Mouse (Mus musculus) left cerebral cortex, adult 8-10 months (tissue): ENCODE measurements around the gene Ube2s. TPM values are rescaled to one million over a fixed set of nuclear protein-coding genes. Genes with fewer than 3 reads are reported as not detected.
A peak's percentile ranks its signal among the peaks of the same experiment; 100 is the strongest.
"Not testable (repeated sequence)": the region's sequence is repeated elsewhere in the genome, so short reads cannot be mapped to it uniquely, and the experiment has no call there.

Experiments
- DNase-seq, 2 experiments: peaks; one replicate each; pipeline ENCODE4 v3.0.0; 2022; ENCODE audit warnings: low spot score in 2 of 2
- total RNA-seq, 4 experiments: library from RNA; stranded (reverse); gene quantifications; 2 replicates each; pipeline ENCODE4 v1.2.4; 2022

Gene Ube2s
- total RNA-seq, result 100 to 1,000 TPM; 103 to 130 (median 112) TPM

- DNase-seq, result peak; percentile 97 to 99
Measured at GRCm38 (mm10) chr7:4812303-4813104, at the start of gene Ube2s. Gene Ube2s (minus strand): TSS chr7:4812590.

- DNase-seq, result not testable (repeated sequence)
Measured at GRCm38 (mm10) chr7:4860926-4861325, 48.5 kb upstream of the Ube2s start.

- DNase-seq, result no peak
Measured at GRCm38 (mm10) chr7:4859418-4859978, 47.1 kb upstream of the Ube2s start.

GRCm38 (mm10) chr7:4857321-4857720 lies 44.9 kb upstream of the Ube2s start:
- DNase-seq, result no peak

- DNase-seq, result no peak
Measured at GRCm38 (mm10) chr7:4856508-4856907, 44.1 kb upstream of the Ube2s start.

- no peak for DNase-seq
Measured at GRCm38 (mm10) chr7:4853613-4854012, 41.2 kb upstream of the Ube2s start.

- DNase-seq, result no peak
Measured at GRCm38 (mm10) chr7:4851315-4851688, 38.9 kb upstream of the Ube2s start.

GRCm38 (mm10) chr7:4850621-4851314 lies 38.4 kb upstream of the Ube2s start:
- DNase-seq, result no peak

- DNase-seq, result no peak
Measured at GRCm38 (mm10) chr7:4849372-4849771, 37.0 kb upstream of the Ube2s start.

GRCm38 (mm10) chr7:4844917-4845309 lies 32.5 kb upstream of the Ube2s start:
- peak; percentile 76 to 93 for DNase-seq

- peak in 1 of 2 experiments; percentile 49 for DNase-seq
Measured at GRCm38 (mm10) chr7:4844245-4844916, 32.0 kb upstream of the Ube2s start, which contains the start of gene Shisa7. Gene Shisa7 (minus strand): TSS chr7:4844696.

- DNase-seq, result peak; percentile 73 to 81
Measured at GRCm38 (mm10) chr7:4843604-4844244, 31.3 kb upstream of the Ube2s start.

- DNase-seq, result peak; percentile 50 to 61
Measured at GRCm38 (mm10) chr7:4842634-4843131, 30.3 kb upstream of the Ube2s start.

- DNase-seq, result peak in 1 of 2 experiments; percentile 49
Measured at GRCm38 (mm10) chr7:4842077-4842476, 29.7 kb upstream of the Ube2s start.

- no peak for DNase-seq
Measured at GRCm38 (mm10) chr7:4837639-4838038, 25.2 kb upstream of the Ube2s start.

GRCm38 (mm10) chr7:4836351-4836792 lies 24.0 kb upstream of the Ube2s start:
- no peak for DNase-seq

GRCm38 (mm10) chr7:4835631-4836327 lies 23.4 kb upstream of the Ube2s start:
- DNase-seq, result no peak

- DNase-seq, result no peak
Measured at GRCm38 (mm10) chr7:4830476-4830875, 18.1 kb upstream of the Ube2s start.

GRCm38 (mm10) chr7:4825365-4825764 lies 13.0 kb upstream of the Ube2s start:
- DNase-seq, result no peak

GRCm38 (mm10) chr7:4822162-4822907 lies 9.9 kb upstream of the Ube2s start:
- no peak for DNase-seq
